Mouse (Mus musculus) liver, embryonic 14.5 days (tissue): ENCODE measurements around the gene Sec22c. TPM values are rescaled to one million over a fixed set of nuclear protein-coding genes. Genes with fewer than 3 reads are reported as not detected.

Experiments
- ATAC-seq: fragments of 200-750 bp; cut with Nextera tagmentation; 2 replicates; pipeline ENCODE4 v1.8.0; 2017; ENCODE audit warnings: moderate number of reproducible peaks, mild to moderate bottlenecking, moderate library complexity; ENCODE audit not compliant: insufficient read depth
- DNase-seq, 3 experiments: peaks; one replicate each; pipeline ENCODE4 v3.0.0-alpha.2; 2012 to 2013; ENCODE audit warnings: low read depth in 3 of 3, low spot score in 3 of 3
- H3K27ac ChIP-seq: fragments of 300-500 bp; sonication (generic); 2 replicates; pipeline ENCODE4 v1.5.1; 2014; ENCODE audit warnings: moderate library complexity, mild to moderate bottlenecking, control low read depth, inconsistent platforms
- H3K27me3 ChIP-seq: fragments of 300-500 bp; sonication (generic); 2 replicates; pipeline ENCODE4 v1.6.1; 2014; ENCODE audit warnings: mild to moderate bottlenecking, low read length, moderate library complexity; ENCODE audit not compliant: control insufficient read depth, insufficient read depth
- H3K36me3 ChIP-seq: fragments of 300-500 bp; sonication (generic); replicated peaks from 2 replicates; pipeline ENCODE4 v1.6.1; 2014; ENCODE audit warnings: low read depth; ENCODE audit not compliant: control insufficient read depth, insufficient read depth
- H3K4me1 ChIP-seq, 2 experiments: fragments of 200-500 bp in 1 of 2; fragments of 300-500 bp in 1 of 2; sonication (generic) in 1 of 2; replicated peaks; 2 replicates each; pipeline ENCODE4 v1.6.1; 2012 to 2014; ENCODE audit warnings: antibody characterized with exemption in 1 of 2, inconsistent platforms in 1 of 2, low read length in 1 of 2; ENCODE audit not compliant: control insufficient read depth in 2 of 2, insufficient read depth in 2 of 2
- H3K4me2 ChIP-seq: fragments of 300-500 bp; sonication (generic); 2 replicates; pipeline ENCODE4 v1.6.1; 2014; ENCODE audit warnings: low read depth, mild to moderate bottlenecking, control low read depth, moderate library complexity
- H3K4me3 ChIP-seq, 2 experiments: fragments of 200-500 bp in 1 of 2; fragments of 300-500 bp in 1 of 2; sonication (generic) in 1 of 2; 2 replicates each; pipeline ENCODE4 v1.5.1; 2012 to 2014; ENCODE audit warnings: low read depth in 2 of 2, low read length in 2 of 2, mild to moderate bottlenecking in 2 of 2, control low read depth in 1 of 2, inconsistent platforms in 1 of 2, moderate library complexity in 1 of 2; ENCODE audit not compliant: insufficient read depth in 1 of 2
- H3K9ac ChIP-seq: fragments of 300-500 bp; sonication (generic); replicated peaks from 2 replicates; pipeline ENCODE4 v1.6.1; 2014; ENCODE audit warnings: mild to moderate bottlenecking, control low read depth, moderate library complexity
- H3K9me3 ChIP-seq: fragments of 300-500 bp; sonication (generic); 2 replicates; pipeline ENCODE4 v1.6.1; 2016; ENCODE audit warnings: low read length, mixed read lengths; ENCODE audit not compliant: control insufficient read depth
- CTCF ChIP-seq: IDR thresholded peaks from 2 replicates; pipeline ENCODE4 v1.5.1; 2016; ENCODE audit warnings: antibody characterized with exemption, low read depth, control low read depth
- EP300 ChIP-seq: IDR thresholded peaks from 2 replicates; pipeline ENCODE4 v1.6.1; 2016; ENCODE audit warnings: antibody characterized with exemption, low read depth
- WGBS: fragments of 180-500 bp; shearing (Covaris S2); extraction: QIAGEN DNeasy Blood & Tissue Kit; methylation state at CpG from one replicate; pipeline ENCODE4 v1.1.7; 2014; ENCODE audit not compliant: insufficient replicate concordance; 5-methylcytosine and 5-hydroxymethylcytosine counted together
- polyA plus RNA-seq, 2 experiments: library from polyadenylated mRNA; depleted of rRNA in 1 of 2; stranded (reverse) in 1 of 2; unstranded in 1 of 2; fragments of >200 nt; fragmentation: Nextera tagmentation in 1 of 2; extraction: Ambion mirVana in 1 of 2; gene quantifications; 2 replicates each; pipeline versions ENCODE4 v1.2.1 to v1.2.3; 2012 to 2014

Sec22c gene
- polyA plus RNA-seq (2012; rRNA removed) (1.6 and 1.8 TPM in 2 replicates), polyA plus RNA-seq (2014; fragmentation: Nextera tagmentation; extraction: Ambion mirVana) (2.2 and 2.9 TPM in 2 replicates)

- peak within 1 kb of the TSS; percentile 78 for H3K9ac ChIP-seq
- H3K36me3 ChIP-seq: no peaks in the 10 kb centered on the region
- peak within 1 kb of the TSS; percentile 78 for H3K4me2 ChIP-seq
- peak within 1 kb of the TSS; percentile 78 to 80 for H3K4me3 ChIP-seq
- ATAC-seq (peak; percentile 95), DNase-seq (peak; percentile 80 to 87 (median 84))
- TF ChIP-seq EP300 (no peak), CTCF (peak; percentile 74)
- no peaks in the 10 kb centered on the region for H3K9me3 ChIP-seq
- peaks cover 23 to 34% of the 10 kb centered on the region in 2 experiments for H3K4me1 ChIP-seq
- H3K27ac ChIP-seq: peak within 1 kb of the TSS; percentile 98
- no peaks in the 10 kb centered on the region for H3K27me3 ChIP-seq
- under 1% methylated on average over 69 of the region's 69 CpGs for WGBS
These were observed at the start of gene Sec22c for GRCm38 (mm10) chr9:121704646-121705625. Gene Sec22c, minus strand, starts transcription at chr9:121705490.

GRCm38 (mm10) chr9:121754624-121755023 lies 49.3 kb upstream of the Sec22c start:
- Histone ChIP-seq H3K9ac (no peak overlapping the region), H3K36me3 (peaks cover 59% of the 10 kb centered on the region), H3K27ac (no peak overlapping the region), H3K4me1 (0 out of 4 replicates have a peak, but pooled peaks cover 0 to 3% of the 10 kb centered on the region in 2 experiments), H3K4me2 (no peak overlapping the region), H3K4me3 (no peak overlapping the region), H3K27me3 (peaks cover 14% of the 10 kb centered on the region), H3K9me3 (no peaks in the 10 kb centered on the region)
- TF ChIP-seq EP300: no peak
- TF ChIP-seq CTCF: no peak
- ATAC-seq (no peak), DNase-seq (no peak)
- 78% methylated on average over 3 of the region's 3 CpGs for WGBS

GRCm38 (mm10) chr9:121752774-121753173 lies 47.5 kb upstream of the Sec22c start:
- no peak overlapping the region for H3K27ac ChIP-seq
- no peaks in the 10 kb centered on the region for H3K4me1 ChIP-seq
- H3K4me3 ChIP-seq: no peak overlapping the region
- no peaks in the 10 kb centered on the region for H3K27me3 ChIP-seq
- no peak overlapping the region for H3K9ac ChIP-seq
- TF ChIP-seq EP300 (no peak), CTCF (no peak)
- ATAC-seq (no peak), DNase-seq (no peak)
- no peak overlapping the region for H3K4me2 ChIP-seq
- peaks cover 78% of the 10 kb centered on the region for H3K36me3 ChIP-seq
- WGBS: 88% methylated on average over 9 of the region's 9 CpGs
- H3K9me3 ChIP-seq: no peaks in the 10 kb centered on the region

GRCm38 (mm10) chr9:121744051-121744450 lies 38.8 kb upstream of the Sec22c start:
- no peak for ATAC-seq

GRCm38 (mm10) chr9:121741168-121741567 lies 35.9 kb upstream of the Sec22c start:
- ATAC-seq (no peak), DNase-seq (no peak)
- 73% methylated on average over 3 of the region's 3 CpGs for WGBS
- H3K4me3 ChIP-seq: no peak overlapping the region
- H3K27me3 ChIP-seq: no peaks in the 10 kb centered on the region
- H3K4me2 ChIP-seq: no peak overlapping the region
- TF ChIP-seq EP300: no peak
- no peak for TF ChIP-seq CTCF
- H3K27ac ChIP-seq: no peak overlapping the region
- H3K9me3 ChIP-seq: no peaks in the 10 kb centered on the region
- H3K36me3 ChIP-seq: peaks cover 43% of the 10 kb centered on the region
- no peak overlapping the region for H3K9ac ChIP-seq
- H3K4me1 ChIP-seq: no peaks in the 10 kb centered on the region

More at GRCm38 (mm10) chr9:121744051-121744450, 38.8 kb upstream of the Sec22c start:
- no peak for DNase-seq
- no peaks in the 10 kb centered on the region for H3K4me1 ChIP-seq
- TF ChIP-seq CTCF: no peak
- no peak for TF ChIP-seq EP300
- H3K27me3 ChIP-seq: no peaks in the 10 kb centered on the region
- no peak overlapping the region for H3K9ac ChIP-seq
- no peaks in the 10 kb centered on the region for H3K9me3 ChIP-seq
- peaks cover 72% of the 10 kb centered on the region for H3K36me3 ChIP-seq
- no peak overlapping the region for H3K4me3 ChIP-seq
- WGBS: 62% methylated on average over 8 of the region's 8 CpGs
- H3K27ac ChIP-seq: no peak overlapping the region
- no peak overlapping the region for H3K4me2 ChIP-seq
